Mouse (Mus musculus) Muller cell, postnatal 12 days (primary cell): ENCODE data around the gene Chd9.

ENCODE experiments used
- DNase-seq: peaks from one replicate; pipeline ENCODE4 v3.0.0-alpha.2; 2015; ENCODE audit errors: inconsistent ontology term

The Chd9 gene

GRCm38 (mm10) chr8:90837440-90837839, 9.3 kb downstream of the Chd9 start:
- DNase-seq = no peak

GRCm38 (mm10) chr8:90839725-90840714, 11.9 kb downstream of the Chd9 start:
- DNase-seq = peak; percentile 96

DNA sequence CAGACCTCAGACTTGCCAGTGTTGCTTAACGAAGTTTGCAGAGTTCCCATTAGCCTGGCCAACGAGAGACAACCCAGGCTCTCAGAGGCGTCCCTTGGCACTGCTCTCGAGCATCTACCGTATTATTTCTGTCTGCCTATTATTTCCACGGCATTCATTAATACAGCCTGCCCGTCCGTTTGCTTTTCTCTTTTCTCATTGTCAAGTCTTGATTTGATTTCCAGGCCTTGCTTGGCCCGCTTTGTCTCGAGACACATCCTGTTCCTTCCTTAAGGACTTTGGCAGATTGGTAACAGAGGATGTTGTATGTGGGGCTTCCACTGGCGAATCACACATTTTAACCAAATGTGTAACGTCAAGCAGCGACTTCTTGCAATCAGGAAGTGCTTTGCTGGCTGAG, 13.2 kb downstream of the Chd9 start:
- peak; percentile 60 for DNase-seq

- DNase-seq = no peak
These were observed 15.0 kb downstream of the Chd9 start for GRCm38 (mm10) chr8:90843127-90843526.

GRCm38 (mm10) chr8:90844179-90844967, 16.2 kb downstream of the Chd9 start:
- DNase-seq = no peak

- no peak for DNase-seq
These were observed 19.8 kb downstream of the Chd9 start for GRCm38 (mm10) chr8:90847980-90848379.

DNA sequence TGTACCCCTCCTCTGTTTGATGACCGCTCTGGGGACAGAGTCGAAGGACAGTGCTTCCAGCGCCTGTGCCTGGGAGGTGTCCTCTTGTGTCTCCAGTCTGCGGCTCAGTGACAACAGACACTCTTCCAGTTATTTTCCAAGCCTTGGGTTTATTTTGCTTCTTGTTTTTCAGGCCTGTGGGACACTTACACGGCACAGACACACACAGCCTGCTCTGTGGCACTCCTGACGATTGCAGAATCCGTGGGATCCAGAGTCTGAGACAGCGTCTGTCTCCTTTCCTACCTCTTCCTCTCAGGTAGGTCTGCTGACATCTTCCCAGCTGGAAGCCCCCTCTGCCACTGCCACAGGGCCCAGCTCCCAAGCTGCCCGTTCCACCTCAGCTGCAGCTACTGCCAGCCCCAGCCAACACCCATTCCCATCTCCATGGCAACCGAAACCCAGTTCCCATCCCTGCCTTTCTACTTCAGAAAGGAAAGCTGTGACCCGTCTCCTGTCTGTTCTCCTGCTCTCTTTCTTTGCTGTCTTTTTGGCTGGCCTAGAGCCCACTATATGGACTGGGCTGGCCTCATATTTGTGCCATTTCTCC, 21.4 kb downstream of the Chd9 start:
- no peak for DNase-seq

DNA sequence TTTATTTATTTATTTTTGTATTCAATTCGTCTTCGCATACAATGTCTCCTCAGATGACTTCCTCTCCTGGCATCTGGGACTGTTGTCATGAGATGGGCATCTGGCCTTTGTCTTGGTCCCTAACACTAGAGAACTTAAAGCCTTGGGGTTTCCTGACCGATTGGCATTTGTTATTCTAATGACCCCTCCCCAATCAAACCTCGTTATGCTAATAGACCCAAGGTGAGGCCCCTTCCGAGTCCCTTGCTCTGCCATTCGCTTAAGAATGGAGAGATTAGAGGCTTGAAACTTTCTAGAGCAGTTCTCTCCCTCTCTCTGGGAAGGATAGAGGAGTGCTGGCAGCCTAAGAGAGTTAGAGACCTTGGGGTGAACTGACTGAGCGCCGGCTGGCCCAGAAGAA, 23.4 kb downstream of the Chd9 start:
- no peak for DNase-seq

DNA sequence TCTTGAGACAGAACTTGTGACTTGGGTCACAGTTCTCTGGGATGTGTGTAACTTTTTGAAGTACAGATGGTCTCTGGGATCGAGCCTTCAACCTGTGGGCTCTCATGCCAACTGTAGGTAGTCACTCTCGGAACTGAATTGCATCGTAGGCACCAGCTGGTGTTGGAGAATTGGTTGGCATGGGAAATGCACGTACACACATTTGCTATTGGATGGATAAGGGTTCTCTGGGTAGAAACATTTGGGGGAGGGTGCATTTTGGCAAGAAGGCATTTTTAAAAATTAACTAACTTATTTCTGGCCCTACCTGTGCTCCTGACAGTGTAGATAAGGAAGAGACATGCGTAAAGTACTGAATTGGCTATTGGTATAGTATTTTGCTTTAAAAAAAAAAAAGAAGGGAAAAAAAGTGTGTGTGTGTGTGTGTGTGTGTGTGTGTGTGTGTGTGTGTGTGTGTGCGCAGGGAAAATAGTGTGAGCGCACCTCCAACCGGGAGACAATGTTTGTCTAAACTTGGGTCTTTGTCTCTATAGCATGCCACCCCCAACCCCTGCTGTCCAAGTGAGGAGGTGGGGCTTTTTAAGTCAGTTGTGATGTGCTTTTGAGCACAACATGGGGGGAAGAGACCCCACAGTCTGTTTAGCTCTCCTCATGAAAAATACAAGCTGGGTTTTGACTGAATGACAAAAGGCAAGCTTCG, 26.0 kb downstream of the Chd9 start:
- DNase-seq = no peak

DNA sequence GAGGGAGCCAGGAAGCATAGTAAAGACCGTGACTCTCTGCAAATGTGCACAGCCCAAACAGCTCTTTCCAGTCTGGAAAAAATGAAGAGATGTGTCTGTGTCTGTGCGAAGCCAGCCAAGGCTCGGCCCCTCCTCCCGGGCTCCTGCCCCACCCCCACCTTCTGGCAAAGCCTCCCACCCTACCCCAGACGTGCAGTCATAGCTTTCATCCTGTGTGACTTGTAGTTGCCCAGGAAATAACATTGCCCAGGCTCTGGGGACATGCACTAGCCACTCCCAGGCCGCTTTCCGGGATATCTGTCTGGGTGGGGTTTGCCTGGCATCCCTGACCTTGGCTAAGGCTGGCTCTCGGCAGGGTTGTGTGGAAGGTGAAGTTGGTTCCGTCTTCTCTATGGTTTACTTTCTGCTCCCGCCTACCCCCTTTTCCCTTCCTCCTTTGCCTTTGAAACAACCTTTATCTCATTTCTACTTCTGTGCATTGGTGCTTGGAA, 26.6 kb downstream of the Chd9 start:
- peak; percentile 63 for DNase-seq

GRCm38 (mm10) chr8:90856171-90856570, 28.0 kb downstream of the Chd9 start:
- no peak for DNase-seq

DNA sequence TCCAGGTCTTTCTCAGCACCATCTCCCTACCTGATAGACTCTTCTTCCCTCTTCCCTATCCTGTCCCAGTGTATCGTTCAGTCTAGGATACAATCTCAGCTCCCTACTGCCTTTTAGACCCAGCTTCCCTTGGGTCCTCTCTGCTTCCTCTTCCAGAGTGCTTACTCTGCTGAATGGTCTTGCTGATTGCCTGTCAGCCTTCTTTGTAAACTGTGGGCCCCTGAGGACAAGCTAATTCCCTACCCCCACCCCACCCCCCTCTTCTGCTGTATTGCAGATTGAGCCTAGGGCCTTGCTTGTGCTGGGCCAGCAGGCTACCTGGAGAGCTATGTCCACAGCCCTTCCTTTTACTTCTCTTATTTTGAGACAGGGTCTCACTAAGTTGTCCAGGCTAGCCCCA, 28.8 kb downstream of the Chd9 start:
- DNase-seq = no peak

- no peak for DNase-seq
These were observed 29.9 kb downstream of the Chd9 start for GRCm38 (mm10) chr8:90858071-90858470.

DNA sequence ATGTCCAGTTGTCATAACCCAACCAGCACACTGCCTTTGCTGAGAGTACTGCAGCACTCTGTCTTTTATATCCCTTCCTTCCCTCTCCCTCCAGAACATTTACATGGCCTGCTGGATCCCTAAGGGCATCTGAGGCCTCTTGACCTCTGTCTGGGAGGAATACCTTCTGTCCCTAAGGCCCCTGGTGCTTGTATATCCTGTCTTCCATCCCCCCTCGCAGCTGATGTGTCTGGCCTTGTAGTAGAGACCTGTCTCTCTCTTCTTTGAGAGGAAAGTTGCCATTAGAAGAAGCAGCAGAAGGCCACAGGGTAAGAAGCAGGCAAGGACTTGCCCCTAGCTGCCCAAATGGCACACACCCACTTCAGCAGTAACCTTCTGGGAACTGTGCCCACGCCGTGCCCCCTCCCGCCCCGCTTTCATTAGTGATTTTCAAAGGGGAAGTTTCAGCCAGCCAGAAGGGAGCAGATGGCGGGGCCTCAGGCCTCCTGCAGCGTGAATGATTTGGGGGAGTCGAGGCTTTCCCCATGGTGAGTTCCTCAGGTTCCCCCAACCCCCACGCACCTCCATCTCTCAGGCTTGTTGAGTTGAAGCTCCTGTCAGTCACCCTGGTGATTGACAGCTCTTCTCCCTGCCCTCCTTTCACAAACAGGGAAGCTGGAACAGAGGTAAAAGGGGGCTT, 33.3 kb downstream of the Chd9 start:
- peak; percentile 74 for DNase-seq

DNA sequence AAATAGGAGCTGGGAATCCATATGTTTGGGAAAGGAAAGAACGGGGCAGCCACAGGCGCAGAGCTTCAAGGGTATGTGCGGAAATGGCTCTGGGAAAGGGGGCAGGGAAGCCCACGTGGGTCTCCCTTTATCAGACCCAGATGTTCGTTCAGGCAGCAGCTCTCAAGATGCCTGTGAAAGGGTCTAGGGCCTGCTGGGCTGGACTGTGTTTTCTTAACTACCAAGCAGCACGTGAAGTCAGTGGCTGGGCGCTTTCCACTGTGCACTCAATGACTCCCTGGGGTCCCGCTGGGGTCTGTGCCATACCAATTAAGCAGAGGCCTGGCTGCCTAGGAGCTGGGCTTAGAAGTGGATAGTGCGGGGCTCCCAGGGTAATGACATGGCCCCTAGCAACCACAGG, 33.9 kb downstream of the Chd9 start:
- peak; percentile 66 for DNase-seq

- no peak for DNase-seq
These were observed 38.9 kb downstream of the Chd9 start for GRCm38 (mm10) chr8:90867061-90867460.

DNA sequence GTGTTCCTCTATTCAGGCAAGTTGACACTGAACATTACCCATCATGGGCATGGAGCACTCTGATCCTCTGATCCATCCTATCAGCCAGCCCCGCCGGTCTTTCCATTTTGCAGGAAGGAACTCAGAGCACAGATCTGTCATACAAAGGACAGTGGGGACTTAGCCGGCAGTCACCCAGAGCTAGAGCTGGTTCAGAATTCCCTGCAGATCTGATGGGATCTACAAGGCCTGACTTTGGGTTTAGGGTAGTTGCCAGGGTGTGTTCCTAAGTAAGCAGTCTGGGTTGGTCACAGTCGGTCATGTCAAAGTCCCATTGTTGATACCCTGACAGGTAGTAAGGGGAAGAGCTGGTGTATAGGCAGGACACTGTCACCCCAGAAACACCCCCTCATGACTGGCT, 39.8 kb downstream of the Chd9 start:
- no peak for DNase-seq

GRCm38 (mm10) chr8:90868334-90868733, 40.2 kb downstream of the Chd9 start:
- DNase-seq = peak; percentile 28

- DNase-seq = peak; percentile 88
These were observed 41.1 kb downstream of the Chd9 start for GRCm38 (mm10) chr8:90869071-90869919.
